Comparison of ENCODE assay signal across 19 mouse cellular contexts in genomic region chr4:32463065-32463464, GRCm38 (mm10).
DNase-seq lines count a peak whose midpoint lies in the region; ATAC-seq and TF ChIP-seq lines count a peak whose summit lies in the region.
"Had no signal": no experiment of that assay in that cellular context is flagged by ENCODE, and none has a peak within 500 bp of the region (broad histone marks: within the 10 kb centered on the region; RNA-seq: fewer than 3 reads in every experiment).

No protein-coding gene starts in this region.

- H3K36me3 ChIP-seq in liver, adult 2 months (ENCODE audit: control insufficient read depth, insufficient read depth, low read length) = no peaks in the 10 kb centered on the region
- no peaks in the 10 kb centered on the region; the same call in 1 of the 2 replicates for H3K36me3 ChIP-seq in liver, postnatal 0 days (replicated peaks; ENCODE audit: insufficient read depth, low read length)
- no peaks in the 10 kb centered on the region for H3K36me3 ChIP-seq in midbrain, embryonic 11.5 days (ENCODE audit: control insufficient read depth, insufficient read depth, low read length)
- no peaks in the 10 kb centered on the region for H3K36me3 ChIP-seq in midbrain, postnatal 0 days (ENCODE audit: insufficient read depth, low read length)
- H3K36me3 ChIP-seq: embryonic facial prominence, embryonic 12.5 days; forebrain, embryonic 15.5 days; heart, embryonic 12.5 days; hindbrain, embryonic 12.5 days; intestine, embryonic 15.5 days had no signal

- no peaks in the 10 kb centered on the region; the same call in 1 of the 2 replicates for H3K4me1 ChIP-seq in liver, adult 2 months (ENCODE audit: control insufficient read depth, insufficient read depth, low read length)
- no peaks in the 10 kb centered on the region for H3K4me1 ChIP-seq in liver, postnatal 0 days (ENCODE audit: insufficient read depth)
- no peaks in the 10 kb centered on the region for H3K4me1 ChIP-seq in midbrain, embryonic 11.5 days (ENCODE audit: control insufficient read depth, insufficient read depth, low read length)
- no peaks in the 10 kb centered on the region for H3K4me1 ChIP-seq in midbrain, postnatal 0 days (ENCODE audit: insufficient read depth, low read length)
- H3K4me1 ChIP-seq: embryonic facial prominence, embryonic 12.5 days; hindbrain, embryonic 12.5 days; intestine, embryonic 15.5 days had no signal

- H3K4me2 ChIP-seq in liver, postnatal 0 days (ENCODE audit: low read depth, low read length) = no peak overlapping the region
- no peak overlapping the region for H3K4me2 ChIP-seq in midbrain, embryonic 11.5 days
- no peak overlapping the region for H3K4me2 ChIP-seq in midbrain, postnatal 0 days (ENCODE audit: low read depth, low read length, poor library complexity, severe bottlenecking)
- H3K4me2 ChIP-seq: embryonic facial prominence, embryonic 12.5 days; forebrain, embryonic 15.5 days; heart, embryonic 12.5 days; hindbrain, embryonic 12.5 days; intestine, embryonic 15.5 days had no signal

- WGBS in liver, adult 2 months = 86% methylated on average over 6 of the region's 6 CpGs
- 74% methylated on average over 6 of the region's 6 CpGs for WGBS in liver, postnatal 0 days (ENCODE audit: insufficient replicate concordance)
- 90% methylated on average over 6 of the region's 6 CpGs for WGBS in midbrain, embryonic 11.5 days
- whole genome bisulfite sequencing in midbrain, postnatal 0 days = 87% methylated on average over 6 of the region's 6 CpGs

- H3K4me3 ChIP-seq in liver, adult 2 months (ENCODE audit: insufficient read depth, low read depth, low read length) = no peak overlapping the region
- H3K4me3 ChIP-seq in liver, postnatal 0 days (ENCODE audit: low read depth, low read length) = no peak overlapping the region
- no peak overlapping the region for H3K4me3 ChIP-seq in midbrain, embryonic 11.5 days (ENCODE audit: low read depth, low read length)
- H3K4me3 ChIP-seq in midbrain, postnatal 0 days (ENCODE audit: low read depth, low read length) = no peak overlapping the region
- H3K4me3 ChIP-seq: embryonic facial prominence, embryonic 12.5 days; forebrain, embryonic 15.5 days; heart, embryonic 12.5 days; hindbrain, embryonic 12.5 days; intestine, embryonic 15.5 days had no signal

- no peak for TF ChIP-seq EP300 in liver, postnatal 0 days (IDR thresholded peaks at IDR 0.05; ENCODE audit: low read depth)

- H3K9ac ChIP-seq in liver, adult 2 months (ENCODE audit: low read depth, low read length) = no peak overlapping the region
- H3K9ac ChIP-seq in liver, postnatal 0 days (replicated peaks) = no peak overlapping the region
- no peak overlapping the region for H3K9ac ChIP-seq in midbrain, embryonic 11.5 days (ENCODE audit: low read length)
- no peak overlapping the region for H3K9ac ChIP-seq in midbrain, postnatal 0 days (replicated peaks; ENCODE audit: low read length, poor library complexity, severe bottlenecking)
- H3K9ac ChIP-seq: embryonic facial prominence, embryonic 12.5 days; forebrain, embryonic 15.5 days; heart, embryonic 12.5 days; hindbrain, embryonic 12.5 days; intestine, embryonic 15.5 days had no signal

- no peak overlapping the region for H3K27ac ChIP-seq in liver, adult 2 months (replicated peaks; ENCODE audit: insufficient read depth, low read depth, low read length)
- H3K27ac ChIP-seq in liver, postnatal 0 days (ENCODE audit: low read depth) = no peak overlapping the region
- H3K27ac ChIP-seq in midbrain, embryonic 11.5 days (ENCODE audit: low read depth, low read length) = no peak overlapping the region
- H3K27ac ChIP-seq in midbrain, postnatal 0 days (ENCODE audit: low read depth, low read length) = no peak overlapping the region
- H3K27ac ChIP-seq: embryonic facial prominence, embryonic 12.5 days; hindbrain, embryonic 12.5 days; intestine, embryonic 15.5 days had no signal

- peak; percentile 9 for DNase-seq in liver, adult 2 months (ENCODE audit: extremely low read depth, low read depth, low spot score)
- DNase-seq in liver, postnatal 0 days = no peak
- DNase-seq in midbrain, embryonic 11.5 days (ENCODE audit: low spot score, missing footprints) = peak; percentile 10
- DNase-seq in midbrain, postnatal 0 days (ENCODE audit: low spot score) = no peak
- DNase-seq in brain, adult 2 months (ENCODE audit: low read depth, low spot score) = peak; percentile 31
- DNase-seq in spleen, postnatal 14 days (ENCODE audit: low spot score in 2 of 2) = no peak
- no peak for DNase-seq in heart, postnatal 14 days
- DNase-seq: adrenal gland, postnatal 14 days; cerebellum, adult 18-20 months; cerebellum, adult 9-11 months; embryo, embryonic 11 days; gastrocnemius, postnatal 14 days; heart, postnatal 4 days had no signal

- ATAC-seq in liver, postnatal 0 days = no peak
- no peak for ATAC-seq in midbrain, embryonic 11.5 days (ENCODE audit: low FRiP score)
- no peak for ATAC-seq in midbrain, postnatal 0 days (ENCODE audit: low FRiP score)
- ATAC-seq: forebrain, embryonic 15.5 days; hindbrain, embryonic 16.5 days; intestine, embryonic 15.5 days had no signal

- no peaks in the 10 kb centered on the region for H3K27me3 ChIP-seq in liver, adult 2 months (ENCODE audit: control insufficient read depth, insufficient read depth, low read length)
- no peaks in the 10 kb centered on the region for H3K27me3 ChIP-seq in liver, postnatal 0 days (ENCODE audit: insufficient read depth, low read length)
- H3K27me3 ChIP-seq in midbrain, embryonic 11.5 days (ENCODE audit: control insufficient read depth, insufficient read depth, low read length) = no peaks in the 10 kb centered on the region
- H3K27me3 ChIP-seq in midbrain, postnatal 0 days (ENCODE audit: insufficient read depth, low read length) = no peaks in the 10 kb centered on the region
- H3K27me3 ChIP-seq: embryonic facial prominence, embryonic 12.5 days; forebrain, embryonic 15.5 days; heart, embryonic 12.5 days; hindbrain, embryonic 12.5 days; intestine, embryonic 15.5 days had no signal

- no peaks in the 10 kb centered on the region for H3K9me3 ChIP-seq in liver, postnatal 0 days (ENCODE audit: low read length)
- no peaks in the 10 kb centered on the region for H3K9me3 ChIP-seq in midbrain, embryonic 11.5 days (ENCODE audit: control insufficient read depth, low read length)
- no peaks in the 10 kb centered on the region for H3K9me3 ChIP-seq in midbrain, postnatal 0 days (ENCODE audit: low read length)
- H3K9me3 ChIP-seq: embryonic facial prominence, embryonic 12.5 days; forebrain, embryonic 15.5 days; heart, embryonic 12.5 days; intestine, embryonic 15.5 days had no signal

- intact Hi-C loops in heart, postnatal 14 days (cut with DNase I) = no loop called here

- no peaks in the 10 kb centered on the region for H3K79me2 ChIP-seq in liver, adult 2 months (ENCODE audit: control insufficient read depth, insufficient read depth, low read length)

- TF ChIP-seq POLR2A in liver, adult 2 months (IDR thresholded peaks at IDR 0.05; ENCODE audit: extremely low read depth, insufficient read depth, low read length) = no peak

- no peak for TF ChIP-seq CTCF in liver, adult 2 months (IDR thresholded peaks at IDR 0.05; ENCODE audit: low read depth, low read length)
- no peak for TF ChIP-seq CTCF in liver, postnatal 0 days (IDR thresholded peaks at IDR 0.05; ENCODE audit: low read depth)
- TF ChIP-seq CTCF in midbrain, postnatal 0 days (IDR thresholded peaks at IDR 0.05) = no peak

Comparison
In these comparisons a context has a peak if more than half of its experiments do, and no peak if none do; other contexts are left out.
1. DNase-seq: peak in liver, adult 2 months (single experiment), midbrain, embryonic 11.5 days (single experiment) and brain, adult 2 months (single experiment); none in liver, postnatal 0 days (single experiment), midbrain, postnatal 0 days (single experiment), spleen, postnatal 14 days (0 of 2) and heart, postnatal 14 days (0 of 2).